8 mouse cellular contexts compared by ENCODE assay signal in the genomic region with DNA sequence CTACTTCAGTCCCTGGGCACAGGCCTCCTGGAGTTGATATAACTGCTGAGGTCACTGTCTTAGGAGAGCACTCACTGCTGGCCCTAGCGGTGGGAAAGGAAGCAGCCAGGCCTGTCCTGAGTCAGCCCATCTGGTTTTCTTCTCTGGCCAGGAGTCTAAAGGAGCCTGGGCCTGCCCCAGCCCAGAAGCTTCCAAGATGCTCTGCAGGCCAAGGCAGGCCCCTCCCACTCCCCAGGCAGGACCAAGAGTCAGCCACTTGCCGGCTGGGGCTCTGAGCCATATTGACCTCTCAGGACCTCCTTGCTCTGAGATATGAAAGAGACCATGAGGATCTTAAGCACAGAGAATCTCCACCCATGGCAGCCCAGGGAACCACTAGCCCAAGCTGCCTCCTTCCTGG.
DNase-seq lines count a peak whose midpoint lies in the region; ATAC-seq lines count a peak whose summit lies in the region.

No protein-coding gene starts in this region.

- no peaks in the 10 kb centered on the region for H3K27me3 ChIP-seq in hindbrain, embryonic 16.5 days (replicated peaks; ENCODE audit: control insufficient read depth, insufficient read depth, low read length)
- peaks cover 23% of the 10 kb centered on the region; the same call in 1 of the 2 replicates for H3K27me3 ChIP-seq in hindbrain, embryonic 13.5 days
- no peaks in the 10 kb centered on the region for H3K27me3 ChIP-seq in embryonic facial prominence, embryonic 15.5 days

- WGBS in hindbrain, embryonic 16.5 days: 43% methylated on average over 2 of the region's 2 CpGs
- 51% methylated on average over 2 of the region's 2 CpGs for WGBS in hindbrain, embryonic 13.5 days
- 13% methylated on average over 2 of the region's 2 CpGs for WGBS in embryonic facial prominence, embryonic 15.5 days

- peak; percentile 77 to 78 for DNase-seq in heart, postnatal 36 days
- DNase-seq in lung, postnatal 36 days: peak; percentile 71
- no peak for DNase-seq in spleen, postnatal 4 days (ENCODE audit: low spot score in 2 of 2)
- no peak for DNase-seq in layer of hippocampus, adult 9-10 months (ENCODE audit: low spot score)
- no peak for DNase-seq in left cerebral cortex, adult 11 months (ENCODE audit: low spot score)

- no peaks in the 10 kb centered on the region; the same call in 1 of the 2 replicates for H3K4me1 ChIP-seq in hindbrain, embryonic 16.5 days (ENCODE audit: control insufficient read depth, insufficient read depth, low read depth, low read length)
- H3K4me1 ChIP-seq in hindbrain, embryonic 13.5 days (replicated peaks): peaks cover 9% of the 10 kb centered on the region
- 0 out of 2 replicates have a peak, but pooled peaks cover 10% of the 10 kb centered on the region for H3K4me1 ChIP-seq in embryonic facial prominence, embryonic 15.5 days

- H3K4me2 ChIP-seq in hindbrain, embryonic 16.5 days (ENCODE audit: low read length): no peak overlapping the region
- H3K4me2 ChIP-seq in hindbrain, embryonic 13.5 days: no peak overlapping the region
- no peak overlapping the region for H3K4me2 ChIP-seq in embryonic facial prominence, embryonic 15.5 days (replicated peaks)

- H3K4me3 ChIP-seq in hindbrain, embryonic 16.5 days (ENCODE audit: low read length): no peak overlapping the region
- H3K4me3 ChIP-seq in hindbrain, embryonic 13.5 days: no peak overlapping the region
- H3K4me3 ChIP-seq in embryonic facial prominence, embryonic 15.5 days (replicated peaks): no peak overlapping the region

- H3K9me3 ChIP-seq in hindbrain, embryonic 16.5 days (ENCODE audit: control insufficient read depth, low read length): no peaks in the 10 kb centered on the region
- no peaks in the 10 kb centered on the region for H3K9me3 ChIP-seq in hindbrain, embryonic 13.5 days
- H3K9me3 ChIP-seq in embryonic facial prominence, embryonic 15.5 days (replicated peaks): no peaks in the 10 kb centered on the region

- no peaks in the 10 kb centered on the region for H3K36me3 ChIP-seq in hindbrain, embryonic 16.5 days (ENCODE audit: control insufficient read depth, insufficient read depth, low read length)
- H3K36me3 ChIP-seq in hindbrain, embryonic 13.5 days: no peaks in the 10 kb centered on the region
- H3K36me3 ChIP-seq in embryonic facial prominence, embryonic 15.5 days: no peaks in the 10 kb centered on the region

- H3K27ac ChIP-seq in hindbrain, embryonic 16.5 days (ENCODE audit: low read depth, low read length): no peak overlapping the region
- no peak overlapping the region for H3K27ac ChIP-seq in hindbrain, embryonic 13.5 days
- no peak overlapping the region for H3K27ac ChIP-seq in embryonic facial prominence, embryonic 15.5 days (replicated peaks)

- intact Hi-C loops in heart, postnatal 36 days (cut with DNase I): loop anchor here (2.0 kb wide), 1 partner anchor 56 kb away; no protein-coding TSS in a partner anchor

- H3K9ac ChIP-seq in hindbrain, embryonic 16.5 days (ENCODE audit: low read depth, low read length): no peak overlapping the region
- no peak overlapping the region for H3K9ac ChIP-seq in hindbrain, embryonic 13.5 days
- H3K9ac ChIP-seq in embryonic facial prominence, embryonic 15.5 days: no peak overlapping the region

- ATAC-seq in hindbrain, embryonic 16.5 days: 0 out of 2 replicates have a peak, but pooled peaks have one; percentile 10
- no peak for ATAC-seq in hindbrain, embryonic 13.5 days (ENCODE audit: low FRiP score)
- ATAC-seq in embryonic facial prominence, embryonic 15.5 days (ENCODE audit: insufficient number of reproducible peaks, low FRiP score, low TSS enrichment, low read depth): peak; percentile 69

Comparison
In these comparisons a context has a peak if more than half of its experiments do, and no peak if none do; other contexts are left out.
1. DNase-seq: peak in heart, postnatal 36 days (2 of 2) and lung, postnatal 36 days (single experiment); none in spleen, postnatal 4 days (0 of 2), layer of hippocampus, adult 9-10 months (single experiment) and left cerebral cortex, adult 11 months (single experiment).